Mouse (Mus musculus): ENCODE measurements around the gene Lama1. TPM values are rescaled to one million over a fixed set of nuclear protein-coding genes. Genes with fewer than 3 reads are reported as not detected.

Lama1 gene
- total RNA-seq (2021), result under 1 TPM; 0.17 to 0.20 TPM
- long read RNA-seq, experiment 1, result 0 reads
- long read RNA-seq, experiment 2, result 0 reads

- DNase-seq, result peak; percentile 77
- Histone ChIP-seq H3K27ac (no peak within 1 kb of the TSS), H3K4me3 (peak within 1 kb of the TSS; percentile 79)
- intact Hi-C loops (cut with DNase I), result no loop called here
- TF ChIP-seq CTCF (IDR thresholded peaks at IDR 0.05), result peak; percentile 60
Measured at GRCm38 (mm10) chr17:67696694-67697386, at the start of gene Lama1. TSS of gene Lama1 (plus strand) at chr17:67697259.

GRCm38 (mm10) chr17:67651506-67651905, 45.6 kb upstream of the Lama1 start:
- DNase-seq, result peak; percentile 55
- intact Hi-C loops (cut with DNase I), result no loop called here
- Histone ChIP-seq H3K27ac (no peak overlapping the region), H3K4me3 (no peak overlapping the region)
- TF ChIP-seq CTCF (IDR thresholded peaks at IDR 0.05), result peak; percentile 98; the same call in 1 of the 2 replicates

GRCm38 (mm10) chr17:67664299-67664698, 32.8 kb upstream of the Lama1 start:
- no peak overlapping the region for H3K4me3 ChIP-seq
- intact Hi-C loops (cut with DNase I), result loop anchor here (10.0 kb wide), 1 partner anchor 979 kb away; no protein-coding TSS in a partner anchor
- no peak overlapping the region for H3K27ac ChIP-seq
- no peak for DNase-seq
- no peak for TF ChIP-seq CTCF (IDR thresholded peaks at IDR 0.05)

GRCm38 (mm10) chr17:67666981-67667380, 30.1 kb upstream of the Lama1 start:
- Histone ChIP-seq H3K27ac (no peak overlapping the region), H3K4me3 (no peak overlapping the region)
- intact Hi-C loops (cut with DNase I), result loop anchor here (5.0 to 10.0 kb wide), 3 partner anchors 195 to 1090 kb away; no protein-coding TSS in a partner anchor
- TF ChIP-seq CTCF (IDR thresholded peaks at IDR 0.05), result no peak
- no peak for DNase-seq

- peak; percentile 94 for TF ChIP-seq CTCF (IDR thresholded peaks at IDR 0.05)
- Histone ChIP-seq H3K27ac (no peak overlapping the region), H3K4me3 (no peak overlapping the region)
- DNase-seq, result peak; percentile 76
- intact Hi-C loops (cut with DNase I), result loop anchor here (2.0 to 10.0 kb wide), 5 partner anchors 83 to 1091 kb away; partner anchors contain the start of gene Ptprm
Measured at GRCm38 (mm10) chr17:67667981-67668380, 29.1 kb upstream of the Lama1 start.

GRCm38 (mm10) chr17:67678576-67678975, 18.5 kb upstream of the Lama1 start:
- H3K4me3 ChIP-seq, result no peak overlapping the region
- no peak overlapping the region for H3K27ac ChIP-seq
- intact Hi-C loops (cut with DNase I), result no loop called here
- TF ChIP-seq CTCF (IDR thresholded peaks at IDR 0.05), result no peak
- no peak for DNase-seq

GRCm38 (mm10) chr17:67681084-67681483, 16.0 kb upstream of the Lama1 start:
- Histone ChIP-seq H3K4me3 (no peak overlapping the region), H3K27ac (no peak overlapping the region)
- DNase-seq, result no peak
- no peak for TF ChIP-seq CTCF (IDR thresholded peaks at IDR 0.05)
- intact Hi-C loops (cut with DNase I), result no loop called here

- no peak for DNase-seq
- no peak overlapping the region for H3K27ac ChIP-seq
- intact Hi-C loops (cut with DNase I), result no loop called here
- H3K4me3 ChIP-seq, result no peak overlapping the region
- no peak for TF ChIP-seq CTCF (IDR thresholded peaks at IDR 0.05)
Measured at GRCm38 (mm10) chr17:67685022-67685743, 11.9 kb upstream of the Lama1 start.

- TF ChIP-seq CTCF (IDR thresholded peaks at IDR 0.05), result no peak
- DNase-seq, result no peak
- no peak overlapping the region for H3K27ac ChIP-seq
- no peak overlapping the region for H3K4me3 ChIP-seq
- intact Hi-C loops (cut with DNase I), result no loop called here
Measured at GRCm38 (mm10) chr17:67687505-67687904, 9.6 kb upstream of the Lama1 start.

GRCm38 (mm10) chr17:67690689-67691088, 6.4 kb upstream of the Lama1 start:
- intact Hi-C loops (cut with DNase I), result no loop called here
- H3K27ac ChIP-seq, result no peak overlapping the region
- no peak for DNase-seq
- H3K4me3 ChIP-seq, result no peak overlapping the region
- TF ChIP-seq CTCF (IDR thresholded peaks at IDR 0.05), result no peak

GRCm38 (mm10) chr17:67692651-67693050, 4.4 kb upstream of the Lama1 start:
- no peak for DNase-seq
- H3K27ac ChIP-seq, result no peak overlapping the region
- no peak for TF ChIP-seq CTCF (IDR thresholded peaks at IDR 0.05)
- intact Hi-C loops (cut with DNase I), result no loop called here
- H3K4me3 ChIP-seq, result no peak overlapping the region

- no peak overlapping the region for H3K4me3 ChIP-seq
- H3K27ac ChIP-seq, result no peak overlapping the region
- TF ChIP-seq CTCF (IDR thresholded peaks at IDR 0.05), result no peak
Measured at GRCm38 (mm10) chr17:67693861-67694260, 3.2 kb upstream of the Lama1 start.

GRCm38 (mm10) chr17:67697461-67697891, 417 bp downstream of the Lama1 start:
- intact Hi-C loops (cut with DNase I), result no loop called here
- DNase-seq, result no peak
- TF ChIP-seq CTCF (IDR thresholded peaks at IDR 0.05), result no peak
- peak overlapping the region; percentile 79 for H3K4me3 ChIP-seq
- no peak overlapping the region for H3K27ac ChIP-seq

More at GRCm38 (mm10) chr17:67693861-67694260, 3.2 kb upstream of the Lama1 start:
- DNase-seq, result no peak
- intact Hi-C loops (cut with DNase I), result no loop called here
